Mouse (Mus musculus) hindbrain, embryonic 15.5 days (tissue): Measurements from ENCODE around the gene 2410137M14Rik. TPM values are rescaled to one million over a fixed set of nuclear protein-coding genes. Genes with fewer than 3 reads are reported as not detected.
A peak's percentile ranks its signal among the peaks of the same experiment; 100 is the strongest.

ENCODE experiments used
- ATAC-seq: fragments of 200-750 bp; cut with Nextera tagmentation; 2 replicates; pipeline ENCODE4 v1.8.0; 2017; ENCODE audit warnings: low read depth, moderate number of reproducible peaks, moderate TSS enrichment; ENCODE audit not compliant: low FRiP score
- H3K27ac ChIP-seq: fragments of 300-500 bp; sonication (generic); replicated peaks from 2 replicates; pipeline ENCODE4 v1.5.1; 2015; ENCODE audit warnings: mild to moderate bottlenecking, inconsistent platforms
- H3K27me3 ChIP-seq: fragments of 300-500 bp; sonication (generic); 2 replicates; pipeline ENCODE4 v1.6.1; 2015; ENCODE audit warnings: control low read depth, inconsistent platforms
- H3K36me3 ChIP-seq: fragments of 300-500 bp; sonication (generic); 2 replicates; pipeline ENCODE4 v1.6.1; 2015; ENCODE audit warnings: control low read depth, inconsistent platforms
- H3K4me1 ChIP-seq: fragments of 300-500 bp; sonication (generic); replicated peaks from 2 replicates; pipeline ENCODE4 v1.6.1; 2015; ENCODE audit warnings: control low read depth, inconsistent platforms
- H3K4me2 ChIP-seq: fragments of 300-500 bp; sonication (generic); 2 replicates; pipeline ENCODE4 v1.6.1; 2015; ENCODE audit warnings: moderate library complexity, mild to moderate bottlenecking, inconsistent platforms
- H3K4me3 ChIP-seq: fragments of 300-500 bp; sonication (generic); 2 replicates; pipeline ENCODE4 v1.5.1; 2015; ENCODE audit warnings: mild to moderate bottlenecking, inconsistent platforms
- H3K9ac ChIP-seq: fragments of 300-500 bp; sonication (generic); 2 replicates; pipeline ENCODE4 v1.6.1; 2015; ENCODE audit warnings: inconsistent platforms
- H3K9me3 ChIP-seq: fragments of 300-500 bp; sonication (generic); 2 replicates; pipeline ENCODE4 v1.6.1; 2016; ENCODE audit warnings: control low read depth, inconsistent platforms
- WGBS: fragments of 180-500 bp; shearing (Covaris S2); methylation state at CpG from one replicate; pipeline ENCODE4 v1.1.7; 2015; 5-methylcytosine and 5-hydroxymethylcytosine counted together
- polyA plus RNA-seq: library from polyadenylated mRNA; unstranded; fragments of >200 nt; fragmentation: Nextera tagmentation; extraction: Ambion mirVana; gene quantifications from 2 replicates; pipeline ENCODE4 v1.2.1, GENCODE M21; 2015

Gene 2410137M14Rik
- polyA plus RNA-seq, 1 experiment from 2014 or later = 0.30 TPM

GRCm38 (mm10) chr17:37011719-37012118 is 30.7 kb upstream of the 2410137M14Rik start:
- Histone ChIP-seq H3K36me3 (peaks cover 46% of the 10 kb centered on the region), H3K9ac (no peak overlapping the region), H3K27me3 (no peaks in the 10 kb centered on the region), H3K4me3 (no peak overlapping the region), H3K27ac (no peak overlapping the region), H3K9me3 (no peaks in the 10 kb centered on the region), H3K4me2 (no peak overlapping the region), H3K4me1 (peaks cover 9% of the 10 kb centered on the region; the same call in 1 of the 2 replicates)
- 85% methylated on average over 3 of the region's 3 CpGs for WGBS
- ATAC-seq = no peak

- no peak for ATAC-seq
- Histone ChIP-seq H3K4me3 (no peak overlapping the region), H3K9me3 (no peaks in the 10 kb centered on the region), H3K27ac (no peak overlapping the region), H3K4me2 (no peak overlapping the region), H3K27me3 (no peaks in the 10 kb centered on the region), H3K4me1 (peaks cover 21% of the 10 kb centered on the region), H3K36me3 (peaks cover 54% of the 10 kb centered on the region), H3K9ac (no peak overlapping the region)
- 96% methylated on average over 17 of the region's 17 CpGs for WGBS
Measured at GRCm38 (mm10) chr17:37009460-37010042, 28.5 kb upstream of the 2410137M14Rik start.

DNA sequence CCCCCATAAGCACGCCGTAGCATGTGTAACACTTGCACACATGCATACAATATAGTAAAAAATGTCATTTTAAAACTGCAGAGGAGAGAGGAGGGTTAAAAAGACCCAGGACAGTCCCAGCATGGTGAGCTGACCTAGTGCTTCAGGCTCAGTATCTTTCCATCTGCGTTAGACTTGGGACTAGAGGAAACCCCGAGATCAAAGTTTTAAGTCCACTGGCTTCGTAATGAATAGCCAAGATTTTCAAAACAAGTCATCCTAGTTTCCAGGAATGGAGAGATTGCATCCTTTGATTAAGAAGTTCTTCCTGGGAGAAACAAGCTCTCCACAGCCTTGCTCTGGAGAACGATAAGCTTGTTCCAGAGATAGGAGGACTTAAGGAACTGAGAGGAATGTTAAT is 27.1 kb upstream of the 2410137M14Rik start:
- Histone ChIP-seq H3K36me3 (peaks cover 54% of the 10 kb centered on the region), H3K9me3 (no peaks in the 10 kb centered on the region), H3K27ac (no peak overlapping the region), H3K9ac (no peak overlapping the region), H3K4me1 (peaks cover 32% of the 10 kb centered on the region), H3K4me3 (no peak overlapping the region), H3K4me2 (no peak overlapping the region), H3K27me3 (no peaks in the 10 kb centered on the region)
- no peak for ATAC-seq
- WGBS = 94% methylated on average over 6 of the region's 6 CpGs

- WGBS = 15% methylated on average over 4 of the region's 4 CpGs
- Histone ChIP-seq H3K4me1 (peaks cover 23% of the 10 kb centered on the region), H3K9ac (peak overlapping the region; percentile 99), H3K4me3 (peak overlapping the region; percentile 90), H3K27me3 (no peaks in the 10 kb centered on the region), H3K27ac (peak overlapping the region; percentile 97), H3K4me2 (peak overlapping the region; percentile 71), H3K36me3 (peaks cover 24% of the 10 kb centered on the region), H3K9me3 (no peaks in the 10 kb centered on the region)
- peak; percentile 19; the same call in 1 of the 2 replicates for ATAC-seq
Measured at GRCm38 (mm10) chr17:37003366-37003765, 22.3 kb upstream of the 2410137M14Rik start.

DNA sequence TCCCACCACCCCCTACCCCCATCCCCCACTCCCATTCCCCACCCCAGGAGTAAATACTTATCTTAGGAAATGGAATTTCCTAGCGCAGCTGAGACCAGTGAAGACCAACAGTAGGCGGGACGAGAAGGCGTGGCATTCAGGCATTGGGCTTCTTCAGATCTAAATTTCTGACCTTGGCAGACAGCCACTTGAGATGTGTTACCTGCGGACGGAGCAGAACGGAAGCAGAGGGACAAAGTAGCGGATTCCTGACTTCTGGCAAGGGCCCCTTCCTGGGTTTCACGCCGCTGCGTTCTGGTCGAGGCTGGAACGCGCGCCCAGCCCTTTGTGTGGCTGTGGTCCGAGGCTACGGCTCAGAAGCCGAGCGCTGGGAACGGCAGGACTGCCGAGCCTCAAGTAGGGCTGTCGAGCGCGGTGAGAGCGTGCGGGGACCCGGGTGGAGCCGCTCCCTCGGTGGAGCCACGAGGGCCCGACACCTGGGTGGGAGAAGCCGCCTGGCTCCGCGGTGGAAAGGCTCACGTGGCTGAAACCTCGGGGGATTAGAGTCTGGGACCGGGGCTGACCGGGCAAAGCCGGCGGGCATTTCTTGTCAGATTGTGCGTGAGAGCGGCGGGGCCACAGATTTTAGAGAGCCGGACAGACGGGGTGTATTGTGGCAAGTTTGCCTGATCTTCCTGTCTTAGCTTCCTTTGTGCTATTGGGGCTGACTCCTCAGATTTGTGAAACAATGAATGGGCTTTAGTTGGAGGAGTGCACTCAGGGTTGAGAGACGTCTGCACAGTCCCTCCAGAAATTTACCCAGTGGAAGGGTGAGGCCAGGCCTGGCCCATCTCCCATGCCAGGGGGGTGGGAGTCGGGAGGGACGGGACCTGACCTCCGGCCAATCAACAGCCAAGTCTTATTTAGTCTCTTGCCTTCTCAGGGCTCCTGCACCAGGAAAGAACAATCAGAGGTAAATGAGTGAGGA is 21.6 kb upstream of the 2410137M14Rik start:
- Histone ChIP-seq H3K36me3 (peaks cover 18% of the 10 kb centered on the region), H3K27me3 (no peaks in the 10 kb centered on the region), H3K4me2 (peak overlapping the region; percentile 71), H3K9me3 (no peaks in the 10 kb centered on the region), H3K4me3 (peak overlapping the region; percentile 90), H3K4me1 (peaks cover 23% of the 10 kb centered on the region), H3K27ac (peak overlapping the region; percentile 97), H3K9ac (peak overlapping the region; percentile 99)
- ATAC-seq = peak; percentile 91
- under 1% methylated on average over 49 of the region's 49 CpGs for WGBS

DNA sequence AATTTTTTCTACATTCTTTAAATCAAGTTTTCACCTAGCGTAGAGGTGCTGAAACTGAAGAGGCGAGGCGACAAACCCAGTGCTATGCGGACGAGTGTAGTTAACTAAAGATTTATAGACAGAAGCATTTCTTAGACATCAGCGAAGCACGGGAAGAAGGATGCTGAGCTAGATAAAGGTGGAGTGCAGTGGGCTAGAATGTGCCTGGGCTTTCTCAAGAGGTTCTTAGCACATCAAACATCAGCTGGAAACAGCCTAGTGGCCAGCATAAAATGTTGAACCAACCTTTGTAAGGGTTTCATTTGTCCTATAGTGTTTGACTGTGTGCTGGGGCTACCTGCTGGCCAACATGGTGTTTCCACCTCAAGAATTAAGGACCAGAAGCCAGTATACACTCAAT is 19.8 kb upstream of the 2410137M14Rik start, which contains the start of gene Zfp57:
Zfp57 (plus strand) TSS at position 301 of the 400 bp plus-strand sequence.
- no peaks in the 10 kb centered on the region for H3K27me3 ChIP-seq
- peak within 1 kb of the TSS; percentile 90 for H3K4me3 ChIP-seq
- 95% methylated on average over 7 of the region's 7 CpGs for WGBS
- H3K27ac ChIP-seq = peak within 1 kb of the TSS; percentile 97; the same call in 1 of the 2 replicates
- H3K9ac ChIP-seq = no peak within 1 kb of the TSS
- peaks cover 2% of the 10 kb centered on the region; the same call in 1 of the 2 replicates for H3K36me3 ChIP-seq
- H3K4me1 ChIP-seq = peaks cover 18% of the 10 kb centered on the region
- H3K9me3 ChIP-seq = no peaks in the 10 kb centered on the region
- peak within 1 kb of the TSS; percentile 71 for H3K4me2 ChIP-seq
- ATAC-seq = no peak

GRCm38 (mm10) chr17:36998477-36998876 is 17.4 kb upstream of the 2410137M14Rik start:
- H3K4me3 ChIP-seq = no peak overlapping the region
- no peak for ATAC-seq
- H3K9me3 ChIP-seq = no peaks in the 10 kb centered on the region
- H3K27ac ChIP-seq = no peak overlapping the region
- no peak overlapping the region for H3K9ac ChIP-seq
- no peaks in the 10 kb centered on the region for H3K27me3 ChIP-seq
- no peak overlapping the region for H3K4me2 ChIP-seq
- H3K4me1 ChIP-seq = no peaks in the 10 kb centered on the region
- WGBS = 84% methylated on average over 2 of the region's 2 CpGs
- no peaks in the 10 kb centered on the region for H3K36me3 ChIP-seq

- H3K4me2 ChIP-seq = no peak overlapping the region
- no peaks in the 10 kb centered on the region for H3K4me1 ChIP-seq
- ATAC-seq = no peak
- no peaks in the 10 kb centered on the region for H3K27me3 ChIP-seq
- WGBS = 29% methylated on average over 7 of the region's 7 CpGs
- no peak overlapping the region for H3K27ac ChIP-seq
- no peaks in the 10 kb centered on the region for H3K36me3 ChIP-seq
- no peak overlapping the region for H3K9ac ChIP-seq
- no peaks in the 10 kb centered on the region for H3K9me3 ChIP-seq
- no peak overlapping the region for H3K4me3 ChIP-seq
Measured at GRCm38 (mm10) chr17:36997033-36997735, 16.1 kb upstream of the 2410137M14Rik start.

GRCm38 (mm10) chr17:36995448-36995847 is 14.4 kb upstream of the 2410137M14Rik start:
- no peak overlapping the region for H3K4me3 ChIP-seq
- WGBS = 55% methylated on average over 3 of the region's 3 CpGs
- no peak overlapping the region for H3K4me2 ChIP-seq
- H3K36me3 ChIP-seq = no peaks in the 10 kb centered on the region
- no peaks in the 10 kb centered on the region for H3K27me3 ChIP-seq
- H3K9ac ChIP-seq = no peak overlapping the region
- no peaks in the 10 kb centered on the region for H3K4me1 ChIP-seq
- H3K9me3 ChIP-seq = no peaks in the 10 kb centered on the region
- ATAC-seq = no peak
- H3K27ac ChIP-seq = no peak overlapping the region

DNA sequence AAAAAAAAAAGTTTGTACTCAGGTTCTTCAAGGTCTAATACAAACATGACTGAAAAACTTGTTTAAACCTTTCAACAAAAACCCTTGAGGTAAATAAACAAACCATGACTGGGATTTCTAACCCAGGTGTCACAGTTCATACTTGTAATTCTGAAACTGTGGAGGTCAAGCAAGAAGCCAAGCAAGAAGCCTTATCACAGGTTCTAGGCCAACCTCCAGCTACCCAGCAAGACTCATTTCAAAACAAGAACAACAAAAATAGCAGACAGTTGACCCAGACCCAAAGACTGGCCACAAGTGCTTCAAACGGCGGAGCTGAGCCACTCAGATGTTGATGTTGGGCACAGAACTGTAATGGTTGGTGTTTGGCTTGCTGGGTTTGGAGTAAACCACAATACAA is 13.5 kb upstream of the 2410137M14Rik start:
- no peaks in the 10 kb centered on the region for H3K9me3 ChIP-seq
- H3K4me2 ChIP-seq = no peak overlapping the region
- no peak overlapping the region for H3K27ac ChIP-seq
- no peak overlapping the region for H3K4me3 ChIP-seq
- H3K27me3 ChIP-seq = peaks cover under 1% of the 10 kb centered on the region
- 93% methylated on average over 2 of the region's 2 CpGs for WGBS
- no peak overlapping the region for H3K9ac ChIP-seq
- ATAC-seq = no peak
- H3K4me1 ChIP-seq = no peaks in the 10 kb centered on the region
- no peaks in the 10 kb centered on the region for H3K36me3 ChIP-seq

DNA sequence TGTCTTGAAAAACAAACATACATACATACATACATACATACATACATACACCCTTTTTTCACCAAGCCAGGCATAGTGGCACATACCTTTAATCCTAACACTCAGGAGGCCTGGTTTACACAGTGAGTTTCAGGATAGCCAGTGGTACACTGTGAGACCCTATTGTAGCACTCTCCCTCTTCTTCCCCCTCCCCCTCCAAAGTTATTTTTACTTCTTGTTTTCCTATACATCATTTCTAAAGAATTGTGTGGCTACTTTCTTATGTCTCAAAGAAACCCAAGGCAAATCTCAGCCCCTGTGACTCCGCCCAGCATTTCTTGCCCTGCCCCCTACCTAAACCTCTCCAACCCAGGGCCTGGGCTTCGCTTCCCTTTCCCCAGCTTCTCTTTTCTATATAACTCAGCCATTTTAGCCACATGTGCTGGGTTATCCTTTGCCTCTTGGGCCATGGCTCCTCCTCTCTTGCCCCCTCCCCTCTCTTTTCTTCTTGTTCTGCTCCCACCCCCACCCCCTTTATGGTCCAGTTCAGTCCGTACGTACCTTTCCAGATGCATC is 12.8 kb upstream of the 2410137M14Rik start:
- Histone ChIP-seq H3K9ac (no peak overlapping the region), H3K27ac (no peak overlapping the region), H3K27me3 (peaks cover 7% of the 10 kb centered on the region), H3K36me3 (no peaks in the 10 kb centered on the region), H3K4me2 (no peak overlapping the region), H3K9me3 (no peaks in the 10 kb centered on the region), H3K4me3 (no peak overlapping the region), H3K4me1 (no peaks in the 10 kb centered on the region)
- no peak for ATAC-seq
- 89% methylated on average over 4 of the region's 4 CpGs for WGBS
